Mouse (Mus musculus) testis, postnatal 10 days (tissue): ENCODE data around the gene Fgf11.

Experiments
- DNase-seq: peaks from one replicate; pipeline ENCODE4 v3.0.0; 2021; ENCODE audit warnings: low spot score

Fgf11 gene

GRCm38 (mm10) chr11:69784793-69785272 is 16.8 kb downstream of the Fgf11 start:
- DNase-seq, result peak; percentile 55

- DNase-seq, result no peak
Measured at GRCm38 (mm10) chr11:69781828-69782227, 19.8 kb downstream of the Fgf11 start.

- no peak for DNase-seq
Measured at GRCm38 (mm10) chr11:69778985-69779384, 22.7 kb downstream of the Fgf11 start.

GRCm38 (mm10) chr11:69778258-69778982 is 23.2 kb downstream of the Fgf11 start:
- peak; percentile 62 for DNase-seq

GRCm38 (mm10) chr11:69777504-69778257 is 24.0 kb downstream of the Fgf11 start:
- peak; percentile 68 for DNase-seq

- no peak for DNase-seq
Measured at GRCm38 (mm10) chr11:69776488-69776887, 25.2 kb downstream of the Fgf11 start.

GRCm38 (mm10) chr11:69775716-69776115 is 25.9 kb downstream of the Fgf11 start:
- no peak for DNase-seq

- DNase-seq, result no peak
Measured at GRCm38 (mm10) chr11:69774961-69775360, 26.7 kb downstream of the Fgf11 start.

- DNase-seq, result no peak
Measured at GRCm38 (mm10) chr11:69767625-69767909, 34.1 kb downstream of the Fgf11 start.

- no peak for DNase-seq
Measured at GRCm38 (mm10) chr11:69766872-69767624, 34.6 kb downstream of the Fgf11 start.

GRCm38 (mm10) chr11:69766126-69766609 is 35.5 kb downstream of the Fgf11 start:
- peak; percentile 82 for DNase-seq

GRCm38 (mm10) chr11:69765221-69766125 is 36.2 kb downstream of the Fgf11 start, which contains the start of gene Zbtb4:
Gene Zbtb4 (plus strand): TSS chr11:69765912.
- peak; percentile 63 for DNase-seq

- DNase-seq, result no peak
Measured at GRCm38 (mm10) chr11:69763551-69763950, 38.1 kb downstream of the Fgf11 start.

GRCm38 (mm10) chr11:69761868-69762267 is 39.8 kb downstream of the Fgf11 start, which contains the start of gene Slc35g3:
Gene Slc35g3 (minus strand): TSS chr11:69761968.
- DNase-seq, result no peak

- no peak for DNase-seq
Measured at GRCm38 (mm10) chr11:69760901-69761200, 40.8 kb downstream of the Fgf11 start.

- no peak for DNase-seq
Measured at GRCm38 (mm10) chr11:69760160-69760900, 41.3 kb downstream of the Fgf11 start.

GRCm38 (mm10) chr11:69758971-69759721 is 42.5 kb downstream of the Fgf11 start:
- DNase-seq, result peak; percentile 86

GRCm38 (mm10) chr11:69758478-69758970 is 43.1 kb downstream of the Fgf11 start, which contains the start of gene Polr2a:
Gene Polr2a (minus strand): TSS chr11:69758637.
- peak; percentile 98 for DNase-seq

- DNase-seq, result peak; percentile 98
Measured at GRCm38 (mm10) chr11:69758090-69758456, 43.6 kb downstream of the Fgf11 start.
